ENCODE assay signal across 13 mouse cellular contexts in genomic region chr4:153599794-153600370, GRCm38 (mm10).
DNase-seq lines count a peak whose midpoint lies in the region; ATAC-seq and TF ChIP-seq lines count a peak whose summit lies in the region.
"Had no signal": no experiment of that assay in that cellular context is flagged by ENCODE, and none has a peak within 500 bp of the region (broad histone marks: within the 10 kb centered on the region; RNA-seq: fewer than 3 reads in every experiment).

No protein-coding gene starts in this region.

- H3K9me3 ChIP-seq in embryonic facial prominence, embryonic 11.5 days (replicated peaks; ENCODE audit: control insufficient read depth, low read length) = no peaks in the 10 kb centered on the region
- H3K9me3 ChIP-seq in hindbrain, embryonic 15.5 days = no peaks in the 10 kb centered on the region
- H3K9me3 ChIP-seq in midbrain, postnatal 0 days (ENCODE audit: low read length) = no peaks in the 10 kb centered on the region
- H3K9me3 ChIP-seq: heart, embryonic 10.5 days had no signal

- no peak overlapping the region for H3K4me3 ChIP-seq in embryonic facial prominence, embryonic 11.5 days (ENCODE audit: low read depth, low read length)
- H3K4me3 ChIP-seq in hindbrain, embryonic 15.5 days = no peak overlapping the region
- no peak overlapping the region for H3K4me3 ChIP-seq in midbrain, postnatal 0 days (ENCODE audit: low read depth, low read length)
- no peak overlapping the region for H3K4me3 ChIP-seq in cerebellum, adult 2 months (replicated peaks; ENCODE audit: insufficient read depth, low read depth, low read length)
- H3K4me3 ChIP-seq: heart, embryonic 10.5 days; myocyte had no signal

- H3K9ac ChIP-seq in embryonic facial prominence, embryonic 11.5 days (replicated peaks; ENCODE audit: low read length) = no peak overlapping the region
- no peak overlapping the region for H3K9ac ChIP-seq in hindbrain, embryonic 15.5 days
- no peak overlapping the region for H3K9ac ChIP-seq in midbrain, postnatal 0 days (replicated peaks; ENCODE audit: low read length, poor library complexity, severe bottlenecking)
- H3K9ac ChIP-seq: lung, embryonic 14.5 days had no signal

- TF ChIP-seq POLR2A in brain, embryonic 14.5 days (IDR thresholded peaks at IDR 0.05; ENCODE audit: borderline replicate concordance, extremely low read depth, insufficient read depth, insufficient read length, poor library complexity, severe bottlenecking) = no peak
- no peak for TF ChIP-seq POLR2A in cerebellum, adult 2 months (IDR thresholded peaks at IDR 0.05; ENCODE audit: borderline replicate concordance, insufficient read depth, low read length)

- no peak overlapping the region for H3K27ac ChIP-seq in embryonic facial prominence, embryonic 11.5 days (replicated peaks; ENCODE audit: low read depth, low read length)
- peak overlapping the region; percentile 60 for H3K27ac ChIP-seq in hindbrain, embryonic 15.5 days (replicated peaks)
- peak overlapping the region; percentile 59 for H3K27ac ChIP-seq in midbrain, postnatal 0 days (ENCODE audit: low read depth, low read length)
- H3K27ac ChIP-seq in cerebellum, adult 2 months (ENCODE audit: insufficient read depth, low read length) = no peak overlapping the region
- H3K27ac ChIP-seq: heart, embryonic 10.5 days had no signal

- no peaks in the 10 kb centered on the region for H3K36me3 ChIP-seq in embryonic facial prominence, embryonic 11.5 days (replicated peaks; ENCODE audit: control insufficient read depth, insufficient read depth, low read depth, low read length)
- H3K36me3 ChIP-seq in hindbrain, embryonic 15.5 days = no peaks in the 10 kb centered on the region
- H3K36me3 ChIP-seq in midbrain, postnatal 0 days (ENCODE audit: insufficient read depth, low read length) = no peaks in the 10 kb centered on the region
- H3K36me3 ChIP-seq: heart, embryonic 10.5 days had no signal

- peak; percentile 81 for DNase-seq in brain, embryonic 14.5 days (ENCODE audit: low read depth)
- peak; percentile 10 for DNase-seq in embryonic facial prominence, embryonic 11.5 days (ENCODE audit: low spot score)
- peak; percentile 76 for DNase-seq in midbrain, postnatal 0 days (ENCODE audit: low spot score)
- DNase-seq in heart, postnatal 25 days (ENCODE audit: low spot score) = no peak
- no peak for DNase-seq in cerebellum, adult 2 months
- DNase-seq in gastrocnemius, adult 18-20 months (ENCODE audit: low spot score) = no peak
- DNase-seq in spleen, postnatal 4 days (ENCODE audit: low spot score in 2 of 2) = no peak
- DNase-seq: cerebellum, adult 11-12 months; lung, embryonic 14.5 days had no signal

- 77% methylated on average over 11 of the region's 11 CpGs for WGBS in embryonic facial prominence, embryonic 11.5 days
- WGBS in hindbrain, embryonic 15.5 days = 37% methylated on average over 11 of the region's 11 CpGs
- WGBS in midbrain, postnatal 0 days = 27% methylated on average over 10 of the region's 11 CpGs
- 49% methylated on average over 11 of the region's 11 CpGs for WGBS in cerebellum, adult 2 months

- no peak for TF ChIP-seq CTCF in brain, embryonic 14.5 days (IDR thresholded peaks at IDR 0.05; ENCODE audit: borderline replicate concordance, extremely low read depth, insufficient read depth, insufficient read length)
- no peak for TF ChIP-seq CTCF in midbrain, postnatal 0 days (IDR thresholded peaks at IDR 0.05)
- TF ChIP-seq CTCF in cerebellum, adult 2 months (IDR thresholded peaks at IDR 0.05; ENCODE audit: borderline replicate concordance, insufficient read depth, low read depth, low read length) = no peak

- H3K27me3 ChIP-seq in embryonic facial prominence, embryonic 11.5 days (ENCODE audit: control insufficient read depth, insufficient read depth, low read length) = no peaks in the 10 kb centered on the region
- H3K27me3 ChIP-seq in hindbrain, embryonic 15.5 days = no peaks in the 10 kb centered on the region
- H3K27me3 ChIP-seq in midbrain, postnatal 0 days (ENCODE audit: insufficient read depth, low read length) = no peaks in the 10 kb centered on the region
- no peaks in the 10 kb centered on the region for H3K27me3 ChIP-seq in cerebellum, adult 2 months (ENCODE audit: control insufficient read depth, insufficient read depth, low read length)

- no peak overlapping the region for H3K4me2 ChIP-seq in embryonic facial prominence, embryonic 11.5 days (ENCODE audit: low read depth, low read length)
- no peak overlapping the region for H3K4me2 ChIP-seq in hindbrain, embryonic 15.5 days
- H3K4me2 ChIP-seq in midbrain, postnatal 0 days (ENCODE audit: low read depth, low read length, poor library complexity, severe bottlenecking) = no peak overlapping the region
- H3K4me2 ChIP-seq: lung, embryonic 14.5 days had no signal

- intact Hi-C loops in heart, postnatal 25 days (cut with DNase I) = no loop called here

- no peak for ATAC-seq in embryonic facial prominence, embryonic 11.5 days (replicated peaks; ENCODE audit: insufficient number of reproducible peaks, low FRiP score, low TSS enrichment, low read depth)
- peak; percentile 75; the same call in 1 of the 2 replicates for ATAC-seq in hindbrain, embryonic 15.5 days (ENCODE audit: low FRiP score, low read depth)
- 0 out of 2 replicates have a peak, but pooled peaks have one; percentile 57 for ATAC-seq in midbrain, postnatal 0 days (ENCODE audit: low FRiP score)
- ATAC-seq: intestine, embryonic 16.5 days had no signal

- H3K4me1 ChIP-seq in embryonic facial prominence, embryonic 11.5 days (ENCODE audit: control insufficient read depth, insufficient read depth, low read length) = no peaks in the 10 kb centered on the region
- peaks cover 22% of the 10 kb centered on the region for H3K4me1 ChIP-seq in hindbrain, embryonic 15.5 days (replicated peaks)
- peaks cover 12% of the 10 kb centered on the region for H3K4me1 ChIP-seq in midbrain, postnatal 0 days (ENCODE audit: insufficient read depth, low read length)
- H3K4me1 ChIP-seq in cerebellum, adult 2 months (ENCODE audit: control insufficient read depth, insufficient read depth, low read length) = peaks cover 4% of the 10 kb centered on the region

Comparison
In these comparisons a context has a peak if more than half of its experiments do, and no peak if none do; other contexts are left out.
1. DNase-seq: peak in brain, embryonic 14.5 days (single experiment), embryonic facial prominence, embryonic 11.5 days (single experiment) and midbrain, postnatal 0 days (single experiment); none in heart, postnatal 25 days (single experiment), cerebellum, adult 2 months (0 of 2), gastrocnemius, adult 18-20 months (single experiment) and spleen, postnatal 4 days (0 of 2).
2. H3K27ac ChIP-seq: peak in hindbrain, embryonic 15.5 days (single experiment) and midbrain, postnatal 0 days (single experiment); none in embryonic facial prominence, embryonic 11.5 days (single experiment) and cerebellum, adult 2 months (single experiment).